Mouse (Mus musculus): ENCODE data around the gene Ppp1r3a.

DNA sequence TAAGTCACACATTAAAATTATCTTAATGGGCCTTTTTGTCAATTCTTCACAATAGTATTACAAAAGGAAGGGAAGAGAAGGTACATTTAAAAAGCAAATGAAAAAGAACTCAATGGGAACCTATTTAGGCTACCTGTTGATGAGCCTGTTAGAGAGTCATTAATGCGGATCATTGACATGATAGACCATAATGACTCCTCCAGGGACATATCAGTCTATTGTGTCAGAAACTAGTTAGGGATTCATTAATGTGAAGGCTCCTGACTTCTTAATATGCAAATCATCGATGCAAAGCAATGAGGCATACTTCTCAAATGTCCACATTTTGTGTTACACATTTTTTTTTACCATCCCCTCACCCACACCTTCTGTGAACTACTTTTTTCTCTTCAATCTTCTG, 19.1 kb downstream of the Ppp1r3a start:
- TF ChIP-seq POLR2A (IDR thresholded peaks at IDR 0.05; ENCODE audit: borderline replicate concordance, insufficient read depth, low read length) (no peak), CTCF (IDR thresholded peaks at IDR 0.05; ENCODE audit: borderline replicate concordance, insufficient read depth, low read depth, low read length) (no peak)
